Mouse (Mus musculus): ENCODE measurements around the gene Plgrkt.
"Not testable (repeated sequence)": the region's sequence is repeated elsewhere in the genome, so short reads cannot be mapped to it uniquely, and the experiment has no call there.

The Plgrkt gene

GRCm38 (mm10) chr19:29366969-29367622, at the start of gene Plgrkt, which contains the start of gene Cd274:
Plgrkt (minus strand) TSS chr19:29367390.
Cd274 (plus strand) TSS chr19:29367455.
- DNase-seq, result peak; percentile 90

GRCm38 (mm10) chr19:29416393-29416902, 49.3 kb upstream of the Plgrkt start:
- DNase-seq, result no peak

GRCm38 (mm10) chr19:29414917-29415316, 47.7 kb upstream of the Plgrkt start:
- not testable (repeated sequence) for DNase-seq

GRCm38 (mm10) chr19:29414513-29414912, 47.3 kb upstream of the Plgrkt start:
- no peak for DNase-seq

GRCm38 (mm10) chr19:29412476-29413420, 45.6 kb upstream of the Plgrkt start:
- no peak for DNase-seq

GRCm38 (mm10) chr19:29410619-29411018, 43.4 kb upstream of the Plgrkt start, which contains the start of gene Pdcd1lg2:
Pdcd1lg2 (plus strand) TSS chr19:29410919.
- DNase-seq, result no peak

- DNase-seq, result no peak
Observed at GRCm38 (mm10) chr19:29406042-29407017, 39.1 kb upstream of the Plgrkt start.

GRCm38 (mm10) chr19:29405388-29405787, 38.2 kb upstream of the Plgrkt start:
- DNase-seq, result no peak

GRCm38 (mm10) chr19:29403251-29403650, 36.1 kb upstream of the Plgrkt start:
- no peak for DNase-seq

GRCm38 (mm10) chr19:29402621-29403020, 35.4 kb upstream of the Plgrkt start:
- DNase-seq, result no peak

- DNase-seq, result no peak
Observed at GRCm38 (mm10) chr19:29400466-29400865, 33.3 kb upstream of the Plgrkt start.

GRCm38 (mm10) chr19:29399786-29400185, 32.6 kb upstream of the Plgrkt start:
- no peak for DNase-seq

- DNase-seq, result no peak
Observed at GRCm38 (mm10) chr19:29396353-29396752, 29.2 kb upstream of the Plgrkt start.

- no peak for DNase-seq
Observed at GRCm38 (mm10) chr19:29394721-29395120, 27.5 kb upstream of the Plgrkt start.

- DNase-seq, result no peak
Observed at GRCm38 (mm10) chr19:29393333-29393732, 26.1 kb upstream of the Plgrkt start.

GRCm38 (mm10) chr19:29391279-29391678, 24.1 kb upstream of the Plgrkt start:
- DNase-seq, result no peak

GRCm38 (mm10) chr19:29390483-29390882, 23.3 kb upstream of the Plgrkt start:
- no peak for DNase-seq

GRCm38 (mm10) chr19:29388818-29389217, 21.6 kb upstream of the Plgrkt start:
- DNase-seq, result no peak

GRCm38 (mm10) chr19:29385822-29386221, 18.6 kb upstream of the Plgrkt start:
- no peak for DNase-seq

GRCm38 (mm10) chr19:29384994-29385393, 17.8 kb upstream of the Plgrkt start:
- DNase-seq, result no peak

GRCm38 (mm10) chr19:29384412-29384811, 17.2 kb upstream of the Plgrkt start:
- DNase-seq, result no peak

GRCm38 (mm10) chr19:29383368-29383767, 16.2 kb upstream of the Plgrkt start:
- DNase-seq, result no peak
